Mouse (Mus musculus): ENCODE data around the gene Nop53. TPM values are rescaled to one million over a fixed set of nuclear protein-coding genes. Genes with fewer than 3 reads are reported as not detected.
"Not testable (repeated sequence)": the region's sequence is repeated elsewhere in the genome, so short reads cannot be mapped to it uniquely, and the experiment has no call there.

The Nop53 gene
- polyA plus RNA-seq, 1 experiment from 2014 or later, result 135 TPM

DNA sequence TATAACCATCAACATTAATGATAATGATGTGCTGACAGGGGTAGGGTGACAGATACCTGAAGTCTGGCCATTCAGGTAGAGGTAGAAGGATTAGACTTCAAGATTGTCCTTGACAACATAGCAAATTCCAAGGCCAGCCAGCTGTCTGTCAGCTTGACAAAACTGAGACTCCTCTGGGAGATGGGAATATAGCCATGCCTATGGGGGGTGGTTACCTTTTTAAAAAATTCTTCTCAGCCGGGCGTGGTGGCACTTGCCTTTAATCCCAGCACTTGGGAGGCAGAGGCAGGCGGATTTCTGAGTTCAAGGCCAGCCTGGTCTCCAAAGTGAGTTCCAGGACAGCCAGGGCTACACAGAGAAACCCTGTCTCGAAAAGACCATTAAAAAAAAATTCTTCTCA lies 30.2 kb downstream of the Nop53 start:
- H3K9ac ChIP-seq; H3K4me3 ChIP-seq; H3K4me2 ChIP-seq; H3K9me3 ChIP-seq; H3K27ac ChIP-seq; H3K27me3 ChIP-seq; ATAC-seq (ENCODE audit: low FRiP score): not testable (repeated sequence)
- 90% methylated on average over 4 of the region's 4 CpGs for WGBS
- H3K36me3 ChIP-seq, result peaks cover 40% of the 10 kb centered on the region
- peaks cover 14% of the 10 kb centered on the region for H3K4me1 ChIP-seq (replicated peaks)

DNA sequence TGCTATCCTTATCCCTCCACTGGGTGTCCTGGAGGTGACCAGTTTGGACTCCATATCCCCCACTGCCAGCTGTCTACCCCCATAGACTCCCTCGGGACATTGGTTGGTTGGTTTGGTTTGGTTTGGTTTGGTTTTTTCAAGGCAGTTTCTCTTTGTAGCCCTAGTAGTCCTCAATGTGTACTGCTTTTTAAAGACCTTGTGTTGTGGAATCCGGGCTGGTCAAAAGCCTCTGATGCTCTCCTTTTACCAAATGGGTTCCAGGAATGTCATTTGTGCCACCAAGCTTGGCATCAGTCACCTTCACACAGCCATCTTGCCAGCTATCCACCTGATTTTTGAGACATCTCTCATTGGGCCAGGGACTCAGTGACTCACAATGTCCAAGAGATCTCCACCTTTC lies 31.1 kb downstream of the Nop53 start:
- no peak for ATAC-seq (ENCODE audit: low FRiP score)
- 94% methylated on average over 2 of the region's 2 CpGs for WGBS
- Histone ChIP-seq H3K9ac (no peak overlapping the region), H3K4me3 (no peak overlapping the region), H3K36me3 (peaks cover 34% of the 10 kb centered on the region), H3K27me3 (no peaks in the 10 kb centered on the region), H3K4me1 (replicated peaks) (peaks cover 5% of the 10 kb centered on the region), H3K9me3 (no peaks in the 10 kb centered on the region), H3K4me2 (no peak overlapping the region), H3K27ac (no peak overlapping the region)

DNA sequence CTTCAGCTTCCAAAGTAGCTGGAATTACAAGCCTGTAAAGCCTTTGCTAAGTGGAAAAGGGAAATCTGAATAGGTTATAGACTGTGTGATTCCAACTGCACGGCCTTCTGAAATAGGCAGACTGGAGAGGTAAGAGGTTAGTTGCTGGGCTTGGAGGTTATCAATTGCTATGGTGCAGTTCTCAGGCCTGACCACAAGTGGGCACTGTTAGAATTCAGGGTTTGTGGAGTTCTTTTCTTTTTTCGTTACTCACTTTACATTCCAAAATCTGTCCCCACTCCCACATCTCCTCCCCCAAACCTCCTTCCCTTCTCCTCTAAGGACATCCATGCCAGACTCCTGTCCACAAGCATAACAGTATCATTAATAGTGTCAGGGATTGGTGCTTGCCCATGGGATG lies 31.6 kb downstream of the Nop53 start:
- Histone ChIP-seq H3K9ac (no peak overlapping the region), H3K4me3 (no peak overlapping the region), H3K4me2 (no peak overlapping the region), H3K27ac (no peak overlapping the region), H3K4me1 (replicated peaks) (no peaks in the 10 kb centered on the region), H3K27me3 (no peaks in the 10 kb centered on the region), H3K36me3 (peaks cover 29% of the 10 kb centered on the region), H3K9me3 (no peaks in the 10 kb centered on the region)
- no peak for ATAC-seq (ENCODE audit: low FRiP score)
- 44% methylated on average over 2 of the region's 2 CpGs for WGBS

DNA sequence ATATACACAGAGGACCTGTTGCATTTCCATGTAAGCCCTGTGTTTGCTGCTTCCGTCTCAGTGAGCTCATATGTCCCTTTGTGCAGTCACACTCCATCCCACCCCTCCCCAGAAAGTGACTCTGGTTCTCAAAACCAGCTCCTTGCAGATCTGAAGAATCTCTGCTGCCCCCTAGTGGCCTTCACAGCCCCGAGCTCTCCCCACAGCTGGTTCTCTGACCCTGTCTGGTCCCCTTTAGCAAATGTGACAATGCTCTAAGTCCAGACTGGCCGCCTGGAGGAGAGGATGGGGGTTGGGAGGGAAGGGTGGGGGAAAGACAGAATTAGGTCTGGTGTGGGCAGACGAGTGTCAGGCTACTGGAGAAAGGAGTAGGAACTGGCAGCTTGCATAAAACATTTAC lies 33.7 kb downstream of the Nop53 start:
- no peaks in the 10 kb centered on the region for H3K4me1 ChIP-seq (replicated peaks)
- H3K4me2 ChIP-seq, result no peak overlapping the region
- 0% methylated on average over 4 of the region's 4 CpGs for WGBS
- H3K36me3 ChIP-seq, result peaks cover 11% of the 10 kb centered on the region
- H3K27me3 ChIP-seq, result no peaks in the 10 kb centered on the region
- peak; percentile 49 for ATAC-seq (ENCODE audit: low FRiP score)
- no peak overlapping the region for H3K27ac ChIP-seq
- no peak overlapping the region for H3K4me3 ChIP-seq
- H3K9me3 ChIP-seq, result no peaks in the 10 kb centered on the region
- no peak overlapping the region for H3K9ac ChIP-seq

DNA sequence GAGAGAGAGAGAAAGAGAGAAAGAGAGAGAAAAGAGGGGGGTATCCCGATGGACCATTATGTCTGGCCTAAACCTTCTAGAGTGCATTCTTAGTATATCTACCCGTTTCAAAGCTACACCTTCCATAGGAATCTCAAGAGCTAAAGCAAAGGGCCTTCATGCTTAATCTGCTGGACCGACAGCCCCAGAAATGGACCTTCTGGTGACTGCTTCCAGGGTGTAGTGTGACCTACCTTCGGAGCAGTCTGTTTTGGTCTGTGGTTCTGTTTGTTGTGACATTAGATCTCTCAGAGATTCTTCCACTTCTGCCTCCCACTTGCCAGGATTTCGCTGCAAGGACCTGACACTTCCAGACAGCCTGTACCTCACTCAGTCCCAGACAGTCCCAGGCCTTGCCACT lies 35.4 kb downstream of the Nop53 start:
- WGBS, result 87% methylated on average over 5 of the region's 5 CpGs

GRCm38 (mm10) chr7:15907971-15908590 lies 37.8 kb downstream of the Nop53 start:
- Histone ChIP-seq H3K4me2 (no peak overlapping the region), H3K9me3 (no peaks in the 10 kb centered on the region), H3K36me3 (no peaks in the 10 kb centered on the region), H3K4me3 (no peak overlapping the region), H3K4me1 (replicated peaks) (no peaks in the 10 kb centered on the region), H3K9ac (no peak overlapping the region), H3K27me3 (no peaks in the 10 kb centered on the region), H3K27ac (no peak overlapping the region)
- WGBS, result 79% methylated on average over 8 of the region's 8 CpGs
- no peak for ATAC-seq (ENCODE audit: low FRiP score)

More for the DNA sequence above, 35.4 kb downstream of the Nop53 start:
- no peak overlapping the region for H3K4me3 ChIP-seq
- no peak for ATAC-seq (ENCODE audit: low FRiP score)
- H3K4me1 ChIP-seq (replicated peaks), result no peaks in the 10 kb centered on the region
- H3K27ac ChIP-seq, result no peak overlapping the region
- H3K9me3 ChIP-seq, result no peaks in the 10 kb centered on the region
- no peaks in the 10 kb centered on the region for H3K27me3 ChIP-seq
- H3K9ac ChIP-seq, result no peak overlapping the region
- H3K36me3 ChIP-seq, result no peaks in the 10 kb centered on the region
- H3K4me2 ChIP-seq, result no peak overlapping the region

DNA sequence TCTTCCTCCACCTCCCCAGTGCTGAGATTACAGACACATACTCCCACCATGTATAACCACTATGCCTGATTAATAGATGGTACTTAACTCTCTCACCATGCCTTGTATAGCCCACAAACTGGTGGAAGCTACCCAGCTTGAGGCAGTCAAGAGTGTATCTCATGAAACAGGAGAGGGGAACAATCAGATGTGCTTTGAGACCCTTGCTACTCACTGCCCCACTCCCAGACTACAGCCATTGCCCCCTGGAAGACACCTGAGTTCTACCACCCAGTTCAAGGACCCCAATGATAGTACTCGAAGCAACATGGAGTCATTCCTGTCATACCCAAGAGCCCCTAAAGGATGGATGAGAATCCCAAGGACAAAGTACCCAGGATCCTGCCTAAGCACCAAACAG lies 39.3 kb downstream of the Nop53 start:
- no peak overlapping the region for H3K9ac ChIP-seq
- 93% methylated on average over 1 of the region's 1 CpGs for WGBS
- H3K27ac ChIP-seq, result no peak overlapping the region

GRCm38 (mm10) chr7:15905861-15906260 lies 40.0 kb downstream of the Nop53 start:
- Histone ChIP-seq H3K36me3 (no peaks in the 10 kb centered on the region), H3K4me1 (replicated peaks) (no peaks in the 10 kb centered on the region), H3K4me2 (no peak overlapping the region), H3K4me3 (no peak overlapping the region), H3K9me3 (no peaks in the 10 kb centered on the region), H3K27ac (no peak overlapping the region), H3K27me3 (no peaks in the 10 kb centered on the region), H3K9ac (no peak overlapping the region)
- WGBS, result 81% methylated on average over 7 of the region's 7 CpGs
- no peak for ATAC-seq (ENCODE audit: low FRiP score)

More for the DNA sequence above, 39.3 kb downstream of the Nop53 start:
- Histone ChIP-seq H3K4me3 (no peak overlapping the region), H3K4me2 (no peak overlapping the region), H3K27me3 (no peaks in the 10 kb centered on the region), H3K9me3 (no peaks in the 10 kb centered on the region), H3K36me3 (no peaks in the 10 kb centered on the region), H3K4me1 (replicated peaks) (no peaks in the 10 kb centered on the region)
- no peak for ATAC-seq (ENCODE audit: low FRiP score)

- WGBS, result 80% methylated on average over 9 of the region's 9 CpGs
- no peaks in the 10 kb centered on the region for H3K9me3 ChIP-seq
- no peaks in the 10 kb centered on the region for H3K36me3 ChIP-seq
- H3K9ac ChIP-seq, result no peak overlapping the region
- no peaks in the 10 kb centered on the region for H3K4me1 ChIP-seq (replicated peaks)
- no peak for ATAC-seq (ENCODE audit: low FRiP score)
- no peak overlapping the region for H3K27ac ChIP-seq
- H3K4me3 ChIP-seq, result no peak overlapping the region
- H3K27me3 ChIP-seq, result no peaks in the 10 kb centered on the region
- no peak overlapping the region for H3K4me2 ChIP-seq
Observed at GRCm38 (mm10) chr7:15901366-15902048, 44.4 kb downstream of the Nop53 start.

- Histone ChIP-seq H3K9me3 (no peaks in the 10 kb centered on the region), H3K4me2 (no peak overlapping the region), H3K4me3 (no peak overlapping the region), H3K27me3 (no peaks in the 10 kb centered on the region), H3K27ac (no peak overlapping the region), H3K36me3 (no peaks in the 10 kb centered on the region), H3K4me1 (replicated peaks) (no peaks in the 10 kb centered on the region), H3K9ac (no peak overlapping the region)
- ATAC-seq (ENCODE audit: low FRiP score), result no peak
- WGBS, result 91% methylated on average over 1 of the region's 1 CpGs
Observed at GRCm38 (mm10) chr7:15894251-15894650, 51.6 kb downstream of the Nop53 start.

Other genes starting within 250 kb of the Nop53 start
- not detected in 2 replicates for gene Obox5, start 195.9 kb downstream of the Nop53 start, polyA plus RNA-seq (2015; fragmentation: Nextera tagmentation; extraction: Ambion mirVana)
- not detected in 2 replicates for gene Obox6, start 106.4 kb downstream of the Nop53 start, polyA plus RNA-seq (2015; fragmentation: Nextera tagmentation; extraction: Ambion mirVana)
- not detected in 2 replicates for gene Crx, start 66.1 kb downstream of the Nop53 start, polyA plus RNA-seq (2015; fragmentation: Nextera tagmentation; extraction: Ambion mirVana)
- not detected in 2 replicates for gene Crxos, start 63.5 kb downstream of the Nop53 start, polyA plus RNA-seq (2015; fragmentation: Nextera tagmentation; extraction: Ambion mirVana)
- gene Selenow, start 23.7 kb downstream of the Nop53 start, polyA plus RNA-seq (2015; fragmentation: Nextera tagmentation; extraction: Ambion mirVana), result 1,371 and 1,383 TPM in 2 replicates
- 5.2 and 6.4 TPM in 2 replicates for gene Ehd2, start 21.5 kb upstream of the Nop53 start, polyA plus RNA-seq (2015; fragmentation: Nextera tagmentation; extraction: Ambion mirVana)
- 8.2 and 8.4 TPM in 2 replicates for gene Bicra, start 101.8 kb upstream of the Nop53 start, polyA plus RNA-seq (2015; fragmentation: Nextera tagmentation; extraction: Ambion mirVana)
- gene Zfp541, start 115.7 kb upstream of the Nop53 start, polyA plus RNA-seq (2015; fragmentation: Nextera tagmentation; extraction: Ambion mirVana), result 0.09 TPM in 2 replicates
- gene Napa, start 152.4 kb upstream of the Nop53 start, polyA plus RNA-seq (2015; fragmentation: Nextera tagmentation; extraction: Ambion mirVana), result 212 and 237 TPM in 2 replicates
- 37.3 and 42.2 TPM in 2 replicates for gene Kptn, start 173.8 kb upstream of the Nop53 start, polyA plus RNA-seq (2015; fragmentation: Nextera tagmentation; extraction: Ambion mirVana)
- 0.96 and 1.1 TPM in 2 replicates for gene Slc8a2, start 183.8 kb upstream of the Nop53 start, polyA plus RNA-seq (2015; fragmentation: Nextera tagmentation; extraction: Ambion mirVana)
- 147 and 160 TPM in 2 replicates for gene Meis3, start 229.0 kb upstream of the Nop53 start, polyA plus RNA-seq (2015; fragmentation: Nextera tagmentation; extraction: Ambion mirVana)